11 mouse cellular contexts compared by ENCODE assay signal in genomic region chr12:109314850-109315249, GRCm38 (mm10).
DNase-seq lines count a peak whose midpoint lies in the region; ATAC-seq lines count a peak whose summit lies in the region.
"Had no signal": no experiment of that assay in that cellular context is flagged by ENCODE, and none has a peak within 500 bp of the region (broad histone marks: within the 10 kb centered on the region; RNA-seq: fewer than 3 reads in every experiment).

No protein-coding gene starts in this region.

- DNase-seq in forebrain, embryonic 14.5 days (ENCODE audit: low spot score), result peak; percentile 17
- peak; percentile 91 for DNase-seq in midbrain, embryonic 11.5 days (ENCODE audit: low spot score, missing footprints)
- peak; percentile 69 for DNase-seq in embryo, embryonic 10.5 days (ENCODE audit: low spot score)
- DNase-seq in heart, postnatal 36 days, result no peak
- DNase-seq in lung, postnatal 4 days, result no peak
- DNase-seq: adrenal gland, adult 2 months; cerebellum, postnatal 36 days had no signal

- H3K4me1 ChIP-seq in forebrain, embryonic 14.5 days (ENCODE audit: control insufficient read depth, insufficient read depth, low read length), result no peaks in the 10 kb centered on the region
- H3K4me1 ChIP-seq in forebrain, embryonic 12.5 days, result no peaks in the 10 kb centered on the region
- no peaks in the 10 kb centered on the region for H3K4me1 ChIP-seq in midbrain, embryonic 11.5 days (ENCODE audit: control insufficient read depth, insufficient read depth, low read length)
- H3K4me1 ChIP-seq in midbrain, embryonic 15.5 days, result no peaks in the 10 kb centered on the region
- H3K4me1 ChIP-seq: neural tube, embryonic 12.5 days had no signal

- no peaks in the 10 kb centered on the region for H3K36me3 ChIP-seq in forebrain, embryonic 14.5 days (ENCODE audit: control insufficient read depth, insufficient read depth, low read length)
- no peaks in the 10 kb centered on the region for H3K36me3 ChIP-seq in forebrain, embryonic 12.5 days (replicated peaks)
- no peaks in the 10 kb centered on the region for H3K36me3 ChIP-seq in midbrain, embryonic 11.5 days (ENCODE audit: control insufficient read depth, insufficient read depth, low read length)
- H3K36me3 ChIP-seq in midbrain, embryonic 15.5 days (replicated peaks), result no peaks in the 10 kb centered on the region
- H3K36me3 ChIP-seq: neural tube, embryonic 12.5 days had no signal

- 24% methylated on average over 6 of the region's 6 CpGs for WGBS in forebrain, embryonic 14.5 days
- 26% methylated on average over 6 of the region's 6 CpGs for WGBS in forebrain, embryonic 12.5 days
- 23% methylated on average over 6 of the region's 6 CpGs for whole genome bisulfite sequencing in midbrain, embryonic 11.5 days
- 27% methylated on average over 6 of the region's 6 CpGs for WGBS in midbrain, embryonic 15.5 days

- no peak for ATAC-seq in forebrain, embryonic 14.5 days
- no peak for ATAC-seq in forebrain, embryonic 12.5 days (ENCODE audit: low FRiP score)
- ATAC-seq in midbrain, embryonic 11.5 days (ENCODE audit: low FRiP score), result no peak
- no peak for ATAC-seq in midbrain, embryonic 15.5 days (replicated peaks)
- ATAC-seq in neutrophil, adult 5-6 weeks (ENCODE audit: extremely low read depth, insufficient number of reproducible peaks, low FRiP score, poor library complexity, severe bottlenecking), result peak; percentile 60; the same call in 1 of the 2 replicates

- no peak overlapping the region for H3K27ac ChIP-seq in forebrain, embryonic 14.5 days (ENCODE audit: low read depth, low read length)
- no peak overlapping the region for H3K27ac ChIP-seq in forebrain, embryonic 12.5 days
- H3K27ac ChIP-seq in midbrain, embryonic 11.5 days (ENCODE audit: low read depth, low read length), result no peak overlapping the region
- no peak overlapping the region for H3K27ac ChIP-seq in midbrain, embryonic 15.5 days
- H3K27ac ChIP-seq: neural tube, embryonic 12.5 days had no signal

- H3K9ac ChIP-seq in forebrain, embryonic 14.5 days (ENCODE audit: low read length), result no peak overlapping the region
- H3K9ac ChIP-seq in forebrain, embryonic 12.5 days, result no peak overlapping the region
- no peak overlapping the region for H3K9ac ChIP-seq in midbrain, embryonic 11.5 days (ENCODE audit: low read length)
- H3K9ac ChIP-seq in midbrain, embryonic 15.5 days, result no peak overlapping the region
- H3K9ac ChIP-seq: neural tube, embryonic 12.5 days had no signal

- H3K27me3 ChIP-seq in forebrain, embryonic 14.5 days (replicated peaks; ENCODE audit: control insufficient read depth, insufficient read depth, low read length), result no peaks in the 10 kb centered on the region
- no peaks in the 10 kb centered on the region for H3K27me3 ChIP-seq in forebrain, embryonic 12.5 days
- no peaks in the 10 kb centered on the region for H3K27me3 ChIP-seq in midbrain, embryonic 11.5 days (ENCODE audit: control insufficient read depth, insufficient read depth, low read length)
- no peaks in the 10 kb centered on the region for H3K27me3 ChIP-seq in midbrain, embryonic 15.5 days (replicated peaks)
- H3K27me3 ChIP-seq: neural tube, embryonic 12.5 days had no signal

- no peak overlapping the region for H3K4me3 ChIP-seq in forebrain, embryonic 14.5 days (ENCODE audit: low read depth, low read length)
- H3K4me3 ChIP-seq in forebrain, embryonic 12.5 days (replicated peaks), result no peak overlapping the region
- H3K4me3 ChIP-seq in midbrain, embryonic 11.5 days (ENCODE audit: low read depth, low read length), result no peak overlapping the region
- no peak overlapping the region for H3K4me3 ChIP-seq in midbrain, embryonic 15.5 days
- H3K4me3 ChIP-seq: neural tube, embryonic 12.5 days had no signal

- H3K9me3 ChIP-seq in forebrain, embryonic 14.5 days (replicated peaks; ENCODE audit: control insufficient read depth, low read length), result no peaks in the 10 kb centered on the region
- H3K9me3 ChIP-seq in forebrain, embryonic 12.5 days, result no peaks in the 10 kb centered on the region
- H3K9me3 ChIP-seq in midbrain, embryonic 11.5 days (ENCODE audit: control insufficient read depth, low read length), result no peaks in the 10 kb centered on the region
- no peaks in the 10 kb centered on the region for H3K9me3 ChIP-seq in midbrain, embryonic 15.5 days
- H3K9me3 ChIP-seq: neural tube, embryonic 12.5 days had no signal

- intact Hi-C loops in heart, postnatal 36 days (cut with DNase I), result no loop called here

- H3K4me2 ChIP-seq in forebrain, embryonic 14.5 days (ENCODE audit: low read length), result no peak overlapping the region
- H3K4me2 ChIP-seq in forebrain, embryonic 12.5 days, result no peak overlapping the region
- H3K4me2 ChIP-seq in midbrain, embryonic 11.5 days, result no peak overlapping the region
- no peak overlapping the region for H3K4me2 ChIP-seq in midbrain, embryonic 15.5 days
- H3K4me2 ChIP-seq: neural tube, embryonic 12.5 days had no signal

Comparison
In these comparisons a context has a peak if more than half of its experiments do, and no peak if none do; other contexts are left out.
1. DNase-seq: peak in forebrain, embryonic 14.5 days (single experiment), midbrain, embryonic 11.5 days (single experiment) and embryo, embryonic 10.5 days (single experiment); none in heart, postnatal 36 days (0 of 2) and lung, postnatal 4 days (0 of 2).